Mouse (Mus musculus): Measurements from ENCODE around the gene Rasl11b. TPM values are rescaled to one million over a fixed set of nuclear protein-coding genes. Genes with fewer than 3 reads are reported as not detected.
A peak's percentile ranks its signal among the peaks of the same experiment; 100 is the strongest.

The Rasl11b gene
- total and polyA plus RNA-seq, 2 experiments from 2014 or later = 7.2 to 17.1 TPM

DNA sequence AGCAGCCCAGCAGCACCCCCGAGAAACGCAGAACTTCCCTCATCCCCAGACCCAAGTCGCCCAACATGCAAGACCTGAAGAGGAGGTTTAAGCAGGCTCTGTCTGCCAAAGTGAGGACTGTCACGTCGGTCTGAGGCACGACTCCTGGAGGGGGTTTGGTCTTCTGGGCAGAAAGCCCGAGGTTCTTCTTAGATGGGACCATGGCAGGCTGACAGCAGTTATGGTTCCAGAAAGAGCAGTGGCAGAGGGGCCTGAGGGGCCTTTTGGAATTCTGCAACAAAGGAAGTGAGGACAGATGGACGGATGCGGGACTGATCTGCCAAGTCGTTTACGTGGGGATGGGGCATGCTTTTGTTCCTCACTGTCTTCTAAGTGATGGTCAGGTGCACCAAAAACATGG, 3.4 kb downstream of the Rasl11b start:
- peak; percentile 67 for DNase-seq (ENCODE audit: low spot score)
- Histone ChIP-seq H3K4me1 (ENCODE audit: insufficient read depth, low read length) (no peaks in the 10 kb centered on the region; the same call in 1 of the 2 replicates), H3K4me3 (ENCODE audit: low read length) (no peak overlapping the region), H3K27me3 (ENCODE audit: insufficient read depth, low read length) (no peaks in the 10 kb centered on the region), H3K9me3 (ENCODE audit: low read length) (no peaks in the 10 kb centered on the region), H3K36me3 (ENCODE audit: insufficient read depth, low read length) (no peaks in the 10 kb centered on the region), H3K27ac (no peak overlapping the region), H3K4me2 (ENCODE audit: low read depth, low read length) (0 out of 2 replicates have a peak overlapping the region, but pooled peaks have one; percentile 93), H3K9ac (replicated peaks; ENCODE audit: low read length) (no peak overlapping the region)
- ATAC-seq = no peak
- TF ChIP-seq CTCF (IDR thresholded peaks at IDR 0.05; ENCODE audit: low read depth) = no peak
- WGBS = 49% methylated on average over 11 of the region's 11 CpGs

DNA sequence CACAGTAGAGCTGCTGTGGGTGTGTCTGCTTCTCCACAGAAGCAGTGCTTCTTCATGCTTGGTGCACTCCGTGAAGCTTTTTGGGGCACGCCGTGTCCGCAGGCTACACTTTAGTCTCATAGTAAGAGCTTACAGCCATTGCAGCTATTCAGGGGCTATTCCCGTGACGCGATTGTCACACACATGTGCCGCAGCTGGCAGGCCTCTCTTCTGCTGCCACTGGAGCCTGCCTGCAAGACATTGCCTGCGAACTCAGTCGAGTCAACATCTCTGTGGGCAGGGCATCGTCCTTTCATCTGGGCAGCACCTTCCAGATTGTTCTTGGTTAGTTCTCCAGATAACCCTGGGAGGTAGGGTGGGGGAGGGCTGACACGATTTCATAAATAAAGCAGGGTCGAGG, 4.7 kb downstream of the Rasl11b start:
- 77% methylated on average over 13 of the region's 13 CpGs for WGBS
- Histone ChIP-seq H3K4me1 (ENCODE audit: insufficient read depth, low read length) (no peaks in the 10 kb centered on the region; the same call in 1 of the 2 replicates), H3K4me3 (ENCODE audit: low read length) (no peak overlapping the region), H3K27ac (no peak overlapping the region), H3K4me2 (ENCODE audit: low read depth, low read length) (no peak overlapping the region), H3K9me3 (ENCODE audit: low read length) (no peaks in the 10 kb centered on the region), H3K36me3 (ENCODE audit: insufficient read depth, low read length) (no peaks in the 10 kb centered on the region), H3K27me3 (ENCODE audit: insufficient read depth, low read length) (no peaks in the 10 kb centered on the region), H3K9ac (replicated peaks; ENCODE audit: low read length) (no peak overlapping the region)
- DNase-seq (ENCODE audit: low spot score) = no peak
- no peak for ATAC-seq
- no peak for TF ChIP-seq CTCF (IDR thresholded peaks at IDR 0.05; ENCODE audit: low read depth)

DNA sequence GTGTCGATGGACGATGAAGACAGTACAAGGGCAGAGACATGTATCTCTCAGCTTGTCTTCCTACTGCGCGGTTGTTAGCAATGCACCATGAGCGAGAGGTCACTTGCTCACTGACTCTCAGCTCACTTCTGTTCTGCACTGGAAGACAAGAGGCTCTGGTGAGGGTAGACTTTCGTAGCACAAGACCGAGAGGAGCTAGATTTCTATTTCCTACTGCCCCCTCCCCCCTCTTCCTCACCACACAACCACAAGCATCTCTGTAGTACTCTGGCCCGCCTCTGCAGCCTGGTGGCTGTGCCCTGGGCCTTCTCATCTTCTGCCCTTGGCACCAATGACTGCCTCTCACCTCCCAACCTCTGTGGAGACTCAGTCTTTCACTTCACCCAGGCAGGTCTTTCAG, 5.4 kb downstream of the Rasl11b start:
- Histone ChIP-seq H3K27ac (no peak overlapping the region), H3K4me1 (ENCODE audit: insufficient read depth, low read length) (no peaks in the 10 kb centered on the region; the same call in 1 of the 2 replicates), H3K4me2 (ENCODE audit: low read depth, low read length) (no peak overlapping the region), H3K9me3 (ENCODE audit: low read length) (no peaks in the 10 kb centered on the region), H3K4me3 (ENCODE audit: low read length) (no peak overlapping the region), H3K36me3 (ENCODE audit: insufficient read depth, low read length) (no peaks in the 10 kb centered on the region), H3K27me3 (ENCODE audit: insufficient read depth, low read length) (no peaks in the 10 kb centered on the region), H3K9ac (replicated peaks; ENCODE audit: low read length) (no peak overlapping the region)
- WGBS = 92% methylated on average over 8 of the region's 8 CpGs
- TF ChIP-seq CTCF (IDR thresholded peaks at IDR 0.05; ENCODE audit: low read depth) = no peak
- DNase-seq (ENCODE audit: low spot score) (no peak), ATAC-seq (no peak)

GRCm38 (mm10) chr5:74201570-74202357, 6.7 kb downstream of the Rasl11b start:
- no peak overlapping the region for H3K9ac ChIP-seq (replicated peaks; ENCODE audit: low read length)
- TF ChIP-seq CTCF (IDR thresholded peaks at IDR 0.05; ENCODE audit: low read depth) = no peak
- ATAC-seq (peak; percentile 51), DNase-seq (ENCODE audit: low spot score) (peak; percentile 40)
- H3K27ac ChIP-seq = no peak overlapping the region
- H3K4me3 ChIP-seq (ENCODE audit: low read length) = no peak overlapping the region
- H3K27me3 ChIP-seq (ENCODE audit: insufficient read depth, low read length) = no peaks in the 10 kb centered on the region
- WGBS = 48% methylated on average over 10 of the region's 10 CpGs
- no peaks in the 10 kb centered on the region for H3K4me1 ChIP-seq (ENCODE audit: insufficient read depth, low read length)
- no peaks in the 10 kb centered on the region for H3K9me3 ChIP-seq (ENCODE audit: low read length)
- H3K4me2 ChIP-seq (ENCODE audit: low read depth, low read length) = no peak overlapping the region
- no peaks in the 10 kb centered on the region for H3K36me3 ChIP-seq (ENCODE audit: insufficient read depth, low read length)

DNA sequence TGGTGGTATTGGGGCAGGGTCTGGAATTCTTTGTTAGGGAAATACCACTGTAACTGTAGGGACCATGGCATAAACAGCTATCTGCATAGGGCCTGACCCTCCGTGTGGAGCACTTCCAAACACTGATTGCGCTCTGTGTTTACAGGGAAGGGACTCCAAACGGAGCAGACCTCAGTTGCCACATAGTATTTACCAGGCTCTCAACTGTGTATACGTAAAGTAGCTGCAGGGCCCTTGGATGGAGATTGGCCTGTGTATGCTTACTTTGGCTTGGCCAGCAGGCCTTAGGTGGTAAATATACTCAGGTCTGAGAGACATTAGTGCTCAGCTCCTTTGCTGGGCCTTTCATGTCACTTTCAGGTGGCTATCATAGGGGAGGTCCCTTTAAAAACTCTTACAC, 7.4 kb downstream of the Rasl11b start:
- H3K4me3 ChIP-seq (ENCODE audit: low read length) = no peak overlapping the region
- ATAC-seq = no peak
- TF ChIP-seq CTCF (IDR thresholded peaks at IDR 0.05; ENCODE audit: low read depth) = no peak

GRCm38 (mm10) chr5:74204465-74204864, 9.4 kb downstream of the Rasl11b start:
- Histone ChIP-seq H3K4me3 (ENCODE audit: low read length) (no peak overlapping the region), H3K36me3 (ENCODE audit: insufficient read depth, low read length) (no peaks in the 10 kb centered on the region), H3K9ac (replicated peaks; ENCODE audit: low read length) (no peak overlapping the region), H3K9me3 (ENCODE audit: low read length) (no peaks in the 10 kb centered on the region), H3K4me2 (ENCODE audit: low read depth, low read length) (no peak overlapping the region), H3K27ac (no peak overlapping the region), H3K4me1 (ENCODE audit: insufficient read depth, low read length) (no peaks in the 10 kb centered on the region), H3K27me3 (ENCODE audit: insufficient read depth, low read length) (no peaks in the 10 kb centered on the region)
- 57% methylated on average over 5 of the region's 5 CpGs for whole genome bisulfite sequencing
- DNase-seq (ENCODE audit: low spot score) (no peak), ATAC-seq (no peak)
- TF ChIP-seq CTCF (IDR thresholded peaks at IDR 0.05; ENCODE audit: low read depth) = no peak

More for the DNA sequence above, 7.4 kb downstream of the Rasl11b start:
- Histone ChIP-seq H3K4me2 (ENCODE audit: low read depth, low read length) (no peak overlapping the region), H3K9me3 (ENCODE audit: low read length) (no peaks in the 10 kb centered on the region), H3K9ac (replicated peaks; ENCODE audit: low read length) (no peak overlapping the region), H3K36me3 (ENCODE audit: insufficient read depth, low read length) (no peaks in the 10 kb centered on the region), H3K27me3 (ENCODE audit: insufficient read depth, low read length) (no peaks in the 10 kb centered on the region), H3K27ac (no peak overlapping the region), H3K4me1 (ENCODE audit: insufficient read depth, low read length) (no peaks in the 10 kb centered on the region)
- no peak for DNase-seq (ENCODE audit: low spot score)
- WGBS = 72% methylated on average over 4 of the region's 4 CpGs

GRCm38 (mm10) chr5:74205509-74205908, 10.4 kb downstream of the Rasl11b start:
- H3K27me3 ChIP-seq (ENCODE audit: insufficient read depth, low read length) = no peaks in the 10 kb centered on the region
- no peak for ATAC-seq

More at GRCm38 (mm10) chr5:74205509-74205908, 10.4 kb downstream of the Rasl11b start:
- no peak for TF ChIP-seq CTCF (IDR thresholded peaks at IDR 0.05; ENCODE audit: low read depth)
- no peak overlapping the region for H3K9ac ChIP-seq (replicated peaks; ENCODE audit: low read length)
- no peak overlapping the region for H3K4me3 ChIP-seq (ENCODE audit: low read length)
- no peaks in the 10 kb centered on the region for H3K36me3 ChIP-seq (ENCODE audit: insufficient read depth, low read length)
- 33% methylated on average over 8 of the region's 8 CpGs for WGBS
- no peak overlapping the region for H3K4me2 ChIP-seq (ENCODE audit: low read depth, low read length)
- no peaks in the 10 kb centered on the region for H3K4me1 ChIP-seq (ENCODE audit: insufficient read depth, low read length)
- H3K9me3 ChIP-seq (ENCODE audit: low read length) = no peaks in the 10 kb centered on the region
- H3K27ac ChIP-seq = no peak overlapping the region
- DNase-seq (ENCODE audit: low spot score) = no peak

Measured in hindbrain, postnatal 0 days (tissue).